Mouse (Mus musculus): ENCODE measurements around the gene Rbfox1. TPM values are rescaled to one million over a fixed set of nuclear protein-coding genes. Genes with fewer than 3 reads are reported as not detected.

Rbfox1 gene
- total RNA-seq, 2 experiments from 2014 or later: 105 to 113 TPM

DNA sequence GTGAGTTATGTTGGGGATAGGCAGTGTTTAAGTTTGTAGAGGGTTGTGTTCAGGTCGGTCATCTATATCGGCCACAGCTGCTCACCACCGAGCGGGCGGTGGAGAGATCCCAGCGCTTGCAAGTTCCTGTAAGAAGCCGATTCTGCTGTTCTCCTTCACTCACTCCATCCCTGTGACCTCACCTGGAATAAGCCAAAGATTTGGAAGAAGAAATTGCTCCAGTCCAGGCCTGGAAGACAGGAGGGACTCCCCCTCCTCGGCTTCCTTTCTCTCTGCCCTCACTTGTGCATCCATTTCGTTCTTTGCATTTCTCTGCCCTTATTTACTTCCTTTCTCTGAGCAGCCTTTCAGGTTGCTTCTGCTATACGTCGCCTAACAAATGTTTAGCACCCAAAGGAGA, 465.1 kb downstream of the Rbfox1 start:
- DNase-seq: no peak

DNA sequence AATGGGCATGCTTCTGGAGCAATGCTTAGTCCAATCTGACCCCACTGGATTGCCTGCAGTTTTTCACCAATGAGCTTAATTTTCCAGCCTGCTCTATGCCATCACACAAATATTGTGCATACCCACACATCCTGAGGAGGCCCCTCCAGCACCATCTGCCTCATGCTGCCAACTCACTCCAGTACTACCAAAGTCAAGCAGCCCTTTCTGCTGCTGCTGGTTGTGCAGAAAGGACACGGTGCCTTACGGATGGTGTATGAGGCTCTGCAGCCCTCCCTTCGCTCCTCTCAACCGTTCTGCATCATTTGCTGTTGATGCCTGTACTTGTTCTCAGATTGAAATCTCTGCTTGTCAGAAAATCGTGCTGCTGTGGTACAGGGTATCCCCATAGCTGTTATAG, 468.0 kb downstream of the Rbfox1 start:
- DNase-seq: no peak

DNA sequence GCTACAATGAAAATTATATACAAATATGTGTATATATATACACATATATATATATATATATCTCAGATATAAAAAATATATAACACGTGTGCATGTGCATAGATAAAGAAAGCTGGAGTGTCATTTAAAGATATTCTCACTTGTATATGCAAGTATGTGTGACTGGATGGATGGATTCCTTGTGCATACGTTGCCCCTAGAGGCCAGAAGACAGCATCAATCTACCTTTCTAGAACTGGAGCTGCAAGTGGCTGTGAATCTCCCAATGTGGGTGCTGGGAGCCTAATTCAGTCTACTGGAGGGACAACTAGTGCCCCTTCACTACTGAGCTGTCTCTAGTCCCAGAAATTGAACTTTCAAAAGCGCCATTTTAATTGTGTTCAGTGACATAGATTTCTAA, 471.8 kb downstream of the Rbfox1 start:
- DNase-seq: no peak

DNA sequence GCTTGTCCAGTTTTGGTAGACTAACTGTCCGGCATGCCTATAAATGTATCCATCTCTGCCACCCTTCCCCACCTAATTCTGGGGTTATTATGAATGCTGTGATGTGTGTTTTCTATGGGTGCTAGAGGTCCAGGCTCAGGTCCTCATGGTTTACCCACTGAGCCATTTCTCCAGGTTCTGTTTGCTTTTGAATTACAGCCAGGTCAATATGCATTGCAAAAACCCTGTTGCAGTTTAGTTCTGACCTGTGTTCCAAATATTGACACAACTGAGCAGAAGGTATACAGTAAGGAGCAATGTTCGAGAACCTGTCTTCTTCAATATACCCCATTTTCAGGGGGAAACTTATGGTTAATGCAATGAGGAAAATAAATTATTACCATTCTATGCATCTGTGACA, 480.6 kb downstream of the Rbfox1 start:
- no peak for DNase-seq

DNA sequence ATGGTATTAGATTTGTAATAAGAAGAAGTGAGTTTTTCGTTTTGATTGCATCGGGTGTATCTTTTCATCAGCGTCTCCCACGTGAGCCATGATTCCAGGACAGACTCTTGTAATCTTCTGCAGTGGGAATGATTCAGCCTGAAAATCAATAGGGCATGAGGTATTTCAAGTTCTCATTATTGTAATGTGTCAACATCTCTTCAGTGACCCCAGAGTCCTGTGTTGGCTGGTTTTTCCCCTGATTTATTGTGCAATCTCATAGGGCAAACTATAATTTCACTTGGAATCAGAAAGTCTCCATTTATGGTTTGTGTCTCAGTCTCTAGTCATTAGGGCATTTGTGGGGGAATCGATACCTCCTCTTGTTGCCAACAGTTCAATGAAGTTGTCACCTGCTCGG, 481.5 kb downstream of the Rbfox1 start:
- DNase-seq: no peak

DNA sequence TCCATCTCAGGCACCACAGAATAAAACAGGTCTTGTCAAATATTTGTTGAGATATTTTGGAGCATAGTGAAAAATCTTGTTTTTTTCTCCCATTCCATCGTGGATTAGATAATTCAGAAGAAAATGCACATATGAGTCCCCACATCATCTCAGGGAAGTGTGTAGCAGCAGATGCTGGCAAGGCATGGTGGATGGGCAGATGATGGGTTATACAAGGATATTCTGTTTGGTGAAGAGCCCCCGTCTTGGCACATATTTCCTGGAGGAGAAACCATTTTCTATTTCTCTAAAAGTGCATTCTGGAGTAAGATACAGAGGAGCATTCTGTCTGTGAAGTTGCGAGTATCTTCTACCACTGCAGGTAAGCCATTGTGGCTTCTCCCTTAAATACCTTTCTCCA, 495.8 kb downstream of the Rbfox1 start:
- DNase-seq: no peak

DNA sequence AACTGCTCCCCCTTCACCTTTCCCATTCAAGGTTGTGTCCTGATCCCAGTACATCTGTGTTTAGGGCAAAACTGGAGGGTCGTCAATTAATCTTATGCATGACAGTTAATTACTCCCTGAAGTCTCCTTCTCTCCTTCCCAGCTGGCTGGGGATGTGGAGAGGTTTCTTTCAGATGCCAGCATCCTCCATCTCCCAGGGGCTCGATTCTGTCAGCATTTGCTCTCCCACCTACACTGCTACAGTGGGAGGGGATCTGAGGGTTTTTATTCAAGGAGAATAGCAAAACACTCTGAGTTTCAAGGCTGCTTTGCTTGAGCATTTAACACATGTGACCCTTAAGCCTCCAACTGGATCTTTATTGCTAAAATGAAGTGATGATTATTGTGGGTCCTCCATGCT, 496.4 kb downstream of the Rbfox1 start:
- no peak for DNase-seq

DNA sequence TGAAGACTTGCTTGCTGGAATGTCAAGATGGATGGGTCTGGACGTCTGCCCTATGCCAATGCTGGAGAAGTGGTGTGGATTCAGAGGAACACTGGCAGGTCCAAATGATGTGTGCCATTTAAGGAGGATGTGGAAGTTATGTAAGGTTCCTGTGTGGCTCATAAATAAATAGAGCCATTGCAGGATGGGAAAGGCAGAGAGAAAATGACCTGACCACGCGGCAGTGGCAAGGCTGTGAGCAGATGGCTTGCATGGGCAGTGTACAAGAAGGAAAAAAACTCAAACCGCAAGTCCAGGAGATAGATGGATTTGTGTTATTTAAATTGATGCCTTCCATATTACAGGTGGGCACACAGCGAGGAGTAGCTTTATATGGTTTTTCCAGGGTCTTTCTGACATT, 497.6 kb downstream of the Rbfox1 start:
- no peak for DNase-seq

DNA sequence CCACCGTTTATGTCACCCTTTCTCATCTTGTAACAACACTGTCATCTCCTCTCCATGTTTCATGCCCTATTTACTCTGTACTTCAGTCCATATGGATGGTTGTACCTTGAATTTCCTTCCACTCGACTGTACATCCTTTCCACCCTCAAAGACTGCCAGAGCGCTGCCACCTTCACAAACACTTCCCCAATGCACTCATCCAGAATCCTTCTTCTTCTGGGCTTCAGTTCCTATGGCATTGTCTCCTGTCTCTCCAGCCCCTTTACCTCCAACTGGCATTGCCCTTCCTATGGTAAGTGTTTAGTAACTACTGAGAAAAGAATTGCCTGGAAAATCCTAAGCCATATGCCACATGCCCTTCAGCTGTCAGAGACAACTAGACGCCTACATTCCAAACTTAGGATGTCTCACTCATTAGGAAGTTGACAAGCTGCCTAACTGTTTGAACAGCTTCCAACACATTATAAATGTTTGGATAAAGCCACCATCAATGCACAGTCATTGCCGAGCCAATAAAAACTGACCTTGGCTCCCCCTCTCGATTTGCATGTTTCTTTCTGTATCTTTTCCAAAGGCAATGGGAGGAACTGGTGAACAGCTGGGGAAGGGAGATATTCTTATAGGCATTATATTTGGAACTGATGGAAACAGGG, 505.2 kb downstream of the Rbfox1 start:
- no peak for DNase-seq

DNA sequence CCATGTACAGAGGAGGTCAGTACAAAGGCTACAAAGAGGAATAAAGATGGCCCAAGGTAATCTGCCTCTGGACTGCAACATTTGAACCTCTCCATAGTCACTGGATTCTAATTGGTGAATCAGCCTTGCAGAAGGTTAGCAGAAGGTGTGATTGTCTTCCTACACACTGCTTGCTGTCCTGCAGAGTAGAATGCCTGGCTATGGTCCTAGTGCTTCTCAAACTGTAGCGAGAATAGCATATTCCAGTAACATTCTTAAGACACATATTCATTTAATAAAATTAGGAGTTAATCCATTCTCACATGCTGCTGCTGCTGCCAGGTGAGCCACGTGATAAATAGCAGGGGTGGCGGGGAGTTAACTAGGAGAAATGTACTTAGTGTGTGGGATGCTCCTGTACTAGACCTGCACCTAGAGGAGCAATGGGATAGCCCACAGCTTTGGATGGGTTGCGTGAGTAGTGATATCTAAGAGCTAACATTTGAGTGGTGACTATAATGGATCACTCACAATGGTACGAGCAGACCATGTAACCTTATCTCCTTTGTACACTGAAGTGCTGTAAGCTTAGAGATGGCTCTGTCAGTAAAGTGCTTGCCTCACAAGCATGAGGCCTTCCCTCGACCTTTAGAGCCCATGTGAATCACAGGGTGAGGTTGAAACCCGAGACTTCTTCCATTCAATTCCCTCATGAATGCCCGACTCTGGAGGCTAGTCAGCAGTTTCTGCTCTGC, 511.7 kb downstream of the Rbfox1 start:
- no peak for DNase-seq

DNA sequence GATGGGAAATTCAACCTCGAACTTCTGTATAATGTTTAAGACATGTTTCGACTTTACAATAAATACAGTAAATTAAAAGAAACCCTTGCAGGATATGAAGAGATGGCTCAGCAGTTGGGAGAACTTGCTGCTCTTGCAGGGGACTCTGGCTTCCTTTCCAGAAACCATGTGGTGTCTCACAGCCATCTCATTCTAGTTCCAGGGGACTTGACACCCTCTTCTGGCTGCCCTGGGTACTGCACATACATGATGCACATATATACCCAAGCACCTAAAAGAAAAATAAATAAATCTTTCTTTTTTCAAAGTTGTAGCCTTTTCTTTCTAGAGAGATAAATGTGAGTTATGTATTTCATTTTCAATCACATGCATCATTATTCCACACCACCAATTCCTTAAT, 512.5 kb downstream of the Rbfox1 start:
- DNase-seq: no peak

DNA sequence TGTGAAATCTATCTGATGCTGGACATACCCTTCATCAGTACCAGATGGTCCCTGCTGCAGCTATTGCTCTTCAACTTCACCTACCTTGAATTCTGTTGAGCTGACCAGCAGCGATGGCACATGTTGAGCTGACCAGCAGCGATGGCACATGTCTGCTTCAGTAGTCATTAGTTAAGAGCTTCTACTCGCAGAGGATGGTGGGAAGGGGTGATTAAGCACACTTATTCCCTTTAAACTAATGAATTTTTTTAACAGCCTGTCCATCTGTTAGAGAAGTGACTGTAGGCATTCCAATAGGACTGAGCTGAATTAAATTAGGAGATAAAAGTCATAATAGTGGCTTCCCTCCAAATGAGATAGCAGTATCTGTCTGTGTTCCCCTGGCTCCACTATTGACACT, 517.7 kb downstream of the Rbfox1 start:
- DNase-seq: no peak

DNA sequence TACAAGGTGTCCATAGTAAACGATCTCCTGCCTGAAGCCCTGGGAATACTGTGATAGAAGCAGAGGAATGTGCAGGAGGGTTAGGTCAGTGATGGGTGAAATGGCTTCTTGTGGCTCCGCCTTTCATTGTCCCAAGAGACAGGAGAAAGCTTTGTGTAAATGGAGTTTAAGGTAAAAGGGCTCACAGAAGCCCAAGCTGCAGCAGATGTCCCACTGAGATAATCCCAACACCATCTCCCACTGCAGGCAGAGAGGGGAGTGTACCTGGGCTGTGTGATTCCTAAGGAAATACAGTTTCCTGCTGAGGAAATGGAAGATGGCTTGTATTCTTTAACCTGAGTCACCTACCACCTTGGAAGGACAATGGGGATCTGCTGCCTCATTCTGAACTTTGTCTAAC, 529.7 kb downstream of the Rbfox1 start:
- DNase-seq: no peak

DNA sequence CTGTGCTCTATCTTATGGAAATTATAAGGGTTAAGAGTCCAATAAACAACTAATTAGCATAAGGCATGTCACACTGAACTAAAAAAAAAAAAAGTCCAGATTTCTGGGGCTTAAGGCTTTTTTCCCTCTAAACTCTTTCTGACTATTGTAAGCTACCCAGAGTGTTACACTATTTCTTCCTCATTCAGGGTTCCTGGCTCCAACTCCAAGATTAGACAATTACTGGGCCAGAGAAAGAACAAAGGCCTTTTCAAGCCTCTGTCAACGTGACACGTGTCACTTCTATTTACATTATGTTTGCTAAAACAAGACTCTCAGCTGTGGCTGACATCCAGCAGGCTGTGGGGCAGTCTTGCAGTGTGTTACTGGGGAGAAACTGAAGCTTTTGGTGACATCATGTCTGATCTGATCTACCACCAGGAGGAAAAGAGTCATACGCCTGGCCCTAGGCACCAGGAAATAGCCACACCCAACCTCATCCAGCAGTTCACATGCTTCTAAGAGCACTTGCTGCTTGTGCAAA, 536.5 kb downstream of the Rbfox1 start:
- no peak for DNase-seq

DNA sequence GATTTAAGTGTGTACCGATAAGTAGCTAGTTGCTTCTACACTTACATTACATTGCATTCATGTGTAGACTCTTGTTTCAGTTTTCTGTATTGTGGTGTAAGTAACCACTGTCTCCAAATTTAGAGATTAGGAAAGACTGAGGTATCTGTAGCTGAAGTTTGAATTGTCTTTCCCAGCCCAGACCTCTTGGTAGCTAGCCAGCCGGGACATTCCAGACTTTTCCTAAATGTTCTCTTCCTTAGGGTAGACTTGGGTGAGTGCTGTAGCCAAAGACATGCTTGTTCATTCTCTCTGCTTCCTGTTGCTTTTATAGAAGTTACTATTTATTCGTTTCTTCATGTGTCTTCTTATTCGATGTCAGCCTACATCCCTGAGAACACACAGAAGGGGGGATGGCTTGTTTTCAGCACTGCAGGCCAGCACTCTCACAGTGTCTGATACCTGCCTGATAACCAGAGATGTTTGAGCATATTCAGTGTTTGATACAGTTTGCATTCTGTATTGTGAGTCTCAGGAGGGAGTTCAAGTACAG, 538.8 kb downstream of the Rbfox1 start:
- no peak for DNase-seq

DNA sequence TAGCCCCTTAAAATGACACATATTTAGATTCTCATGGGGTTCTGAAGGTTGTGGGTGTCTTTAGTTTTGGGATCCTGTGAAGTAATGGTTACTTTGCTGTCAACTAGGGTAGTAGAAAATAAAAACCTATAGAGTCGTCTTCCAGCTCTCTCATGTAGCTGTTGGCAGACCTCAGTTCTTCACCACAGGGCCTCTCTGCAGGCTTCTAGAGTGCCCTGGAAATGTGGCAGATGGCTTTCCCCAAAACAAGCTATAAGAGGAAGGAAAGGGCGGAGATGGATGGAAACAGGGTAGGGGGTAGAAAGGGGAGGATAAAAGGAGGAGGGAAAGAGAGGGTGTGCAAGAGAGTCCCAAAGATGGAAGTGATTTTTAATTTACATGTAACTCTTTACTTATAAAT, 539.6 kb downstream of the Rbfox1 start:
- no peak for DNase-seq

DNA sequence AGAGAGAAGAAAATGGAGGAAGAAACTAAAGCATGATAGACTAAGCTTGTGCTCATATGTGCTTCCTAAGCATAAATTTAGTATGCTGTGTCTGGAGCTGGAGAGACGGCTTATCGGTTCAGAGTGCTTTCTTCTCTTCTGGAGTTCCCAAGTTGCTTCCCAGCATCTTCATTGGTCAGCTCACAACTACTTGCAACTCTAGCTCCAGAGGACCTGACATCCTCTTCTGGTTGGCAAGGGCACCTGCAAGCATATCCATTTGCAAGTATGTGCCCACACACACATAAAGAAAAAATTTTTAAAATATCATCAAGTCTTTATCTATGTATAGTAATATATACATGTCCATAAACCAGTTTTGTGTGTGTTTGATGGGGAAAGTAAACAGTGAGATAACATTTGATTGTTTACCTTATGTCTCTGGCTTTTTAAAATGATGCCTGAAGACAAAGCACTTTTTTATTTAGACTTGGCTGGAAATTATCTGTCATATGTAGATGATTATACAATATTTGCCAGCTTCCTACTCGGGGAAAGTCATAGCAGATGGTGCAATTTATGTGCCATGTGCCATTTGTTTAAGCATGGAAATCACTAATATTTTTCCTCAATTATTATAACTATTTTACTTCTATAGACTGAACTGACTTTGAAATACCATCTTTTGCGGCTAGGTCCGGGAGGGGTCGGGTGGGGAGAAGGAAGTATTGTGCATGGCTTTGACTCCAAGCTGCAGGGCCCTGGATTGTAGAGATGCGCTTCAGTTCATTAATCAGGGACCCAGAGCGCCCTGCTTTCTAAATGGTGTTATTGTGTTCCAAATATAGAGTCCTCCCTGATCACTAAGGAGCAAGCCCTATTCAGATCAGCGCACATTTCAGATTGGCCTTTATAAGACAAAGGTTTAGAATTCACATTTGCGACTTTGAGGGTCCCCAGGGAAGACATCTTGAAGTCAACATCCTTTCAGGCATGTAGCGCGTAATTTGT, 542.4 kb downstream of the Rbfox1 start:
- no peak for DNase-seq

DNA sequence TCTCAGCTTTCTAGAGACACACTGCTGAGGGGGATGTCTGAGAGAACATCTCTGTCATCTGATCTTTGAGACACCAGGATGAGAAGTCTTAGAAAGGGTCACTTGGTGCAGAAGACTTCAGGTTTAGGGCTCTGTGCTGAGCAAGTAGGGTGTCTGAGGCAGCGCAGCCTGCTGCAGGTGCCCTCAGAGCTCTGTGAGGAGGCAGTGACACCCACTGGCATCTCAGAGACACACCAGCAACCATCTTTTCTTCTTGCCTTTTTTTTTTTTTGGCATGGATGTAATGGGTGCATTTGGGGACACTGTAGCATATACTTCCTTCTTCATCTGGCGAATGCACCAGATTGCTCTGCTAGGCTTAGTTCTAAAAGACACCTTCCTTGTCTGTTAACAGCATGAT, 545.8 kb downstream of the Rbfox1 start:
- DNase-seq: no peak

DNA sequence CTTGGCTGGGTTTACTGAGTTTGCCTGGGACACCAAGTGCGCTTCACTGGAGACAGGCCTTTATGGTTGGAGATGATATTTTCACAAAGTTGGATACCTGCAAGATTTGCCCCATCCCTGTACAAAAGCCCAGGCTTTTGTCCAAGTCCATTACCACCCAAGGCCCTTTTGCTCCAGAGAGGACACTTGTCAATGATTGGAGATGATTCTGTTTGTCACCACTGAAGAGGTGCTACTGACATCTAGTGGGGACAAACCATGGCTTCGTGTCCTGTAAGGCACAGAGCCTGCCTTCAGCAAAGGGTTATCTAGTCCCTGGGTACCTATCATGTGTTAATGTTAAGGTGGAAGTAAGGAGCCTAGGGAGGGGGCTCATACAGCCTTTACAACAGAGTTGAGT, 551.3 kb downstream of the Rbfox1 start:
- DNase-seq: no peak

DNA sequence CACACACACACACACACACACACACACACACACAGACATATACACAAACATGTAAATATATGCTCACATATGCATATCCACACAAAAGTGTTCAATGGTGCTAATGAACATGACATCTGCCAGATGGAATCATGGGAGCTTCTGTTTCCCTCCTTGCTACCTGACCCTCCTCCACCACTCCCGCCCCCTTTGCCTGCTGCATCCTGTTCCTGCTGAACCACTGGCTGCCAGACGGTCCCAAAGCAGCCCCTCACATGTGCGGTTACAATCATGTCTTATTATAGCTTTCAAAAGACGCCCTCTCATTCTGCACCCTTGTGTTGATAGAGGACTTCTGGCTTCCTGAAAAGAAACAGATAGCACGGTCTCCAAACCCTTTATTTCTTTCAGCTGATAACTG, 563.1 kb downstream of the Rbfox1 start:
- no peak for DNase-seq

DNA sequence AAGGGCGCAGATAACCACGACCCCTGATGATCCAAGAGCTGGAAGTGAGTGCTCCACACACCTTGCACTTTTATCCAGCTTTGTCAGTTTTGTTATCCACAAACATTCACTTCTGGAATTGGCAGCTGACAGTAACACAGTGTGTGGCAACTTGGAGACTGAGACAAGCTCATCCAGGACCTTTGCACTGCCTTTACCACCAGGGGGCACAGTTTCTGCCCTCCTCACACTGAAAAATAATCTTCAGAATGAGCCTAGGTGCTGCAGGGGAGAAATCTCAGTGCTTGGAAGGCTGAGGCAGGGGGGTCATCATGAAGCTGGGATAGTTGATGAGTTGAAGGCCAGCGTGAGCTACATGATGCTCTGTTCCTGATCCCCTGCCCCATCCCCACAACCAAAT, 570.2 kb downstream of the Rbfox1 start:
- no peak for DNase-seq

DNA sequence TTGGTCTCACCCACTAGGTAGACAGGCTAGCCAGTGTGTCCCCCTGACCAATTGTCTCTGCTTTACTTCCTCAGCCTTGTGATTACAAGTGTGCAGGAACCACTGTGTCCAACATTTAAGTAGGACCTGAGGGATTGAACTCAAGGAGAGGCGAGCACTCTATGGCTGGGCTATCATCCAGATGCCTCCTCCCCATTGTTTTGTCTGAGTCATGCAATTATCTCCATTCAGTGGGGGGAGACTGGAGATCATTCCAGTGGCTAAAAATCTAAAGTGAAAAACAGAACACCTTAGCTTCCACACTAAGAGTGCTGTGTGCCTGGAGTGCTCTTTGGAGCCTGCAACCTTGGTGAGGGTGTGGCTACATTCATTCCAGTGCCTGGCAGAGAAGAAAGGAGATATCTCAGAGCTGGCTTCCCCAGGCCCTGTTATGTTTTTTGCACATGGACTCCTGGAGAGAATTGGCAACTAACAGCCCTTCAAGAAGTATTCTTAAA, 594.0 kb downstream of the Rbfox1 start:
- no peak for DNase-seq
